Mouse (Mus musculus) heart, adult 2 months (tissue): Measurements from ENCODE around the gene Sebox.

Experiments used
- CTCF ChIP-seq: fragments of 200-600 bp; IDR thresholded peaks from 2 replicates; pipeline ENCODE4 v1.8.1; 2022; ENCODE audit warnings: antibody characterized with exemption, mild to moderate bottlenecking, moderate library complexity
- POLR2A ChIP-seq: fragments of 200-500 bp; IDR thresholded peaks from 2 replicates; pipeline ENCODE4 v1.6.1; 2011; ENCODE audit warnings: mild to moderate bottlenecking, low read depth, low read length, control low read depth; ENCODE audit not compliant: insufficient read depth

GRCm38 (mm10) chr11:78540358-78540757 is 37.1 kb downstream of the Sebox start:
- TF ChIP-seq CTCF (no peak), POLR2A (no peak)
